Mouse (Mus musculus): ENCODE data around the gene S1pr3.

S1pr3 gene

GRCm38 (mm10) chr13:51446550-51446949, 38.1 kb downstream of the S1pr3 start:
- no peak for DNase-seq (ENCODE audit: low spot score)

- no peak for DNase-seq (ENCODE audit: low spot score)
Measured at GRCm38 (mm10) chr13:51456190-51456878, 47.9 kb downstream of the S1pr3 start.

- no peak for DNase-seq (ENCODE audit: low spot score)
Measured at GRCm38 (mm10) chr13:51464294-51464693, 55.9 kb downstream of the S1pr3 start.

- DNase-seq (ENCODE audit: low spot score), result no peak
Measured at GRCm38 (mm10) chr13:51466117-51466841, 57.8 kb downstream of the S1pr3 start.

- no peak for DNase-seq (ENCODE audit: low spot score)
Measured at GRCm38 (mm10) chr13:51468697-51469250, 60.3 kb downstream of the S1pr3 start.

All from spleen, adult 12 weeks (tissue).